Mouse (Mus musculus) intestine, embryonic 15.5 days (tissue): ENCODE measurements around the gene Zfp874a. TPM values are rescaled to one million over a fixed set of nuclear protein-coding genes. Genes with fewer than 3 reads are reported as not detected.
"Not testable (repeated sequence)": the region's sequence is repeated elsewhere in the genome, so short reads cannot be mapped to it uniquely, and the experiment has no call there.

Source experiments
- ATAC-seq: fragments of 200-750 bp; cut with Nextera tagmentation; 2 replicates; pipeline ENCODE4 v1.8.0; 2017; ENCODE audit warnings: moderate TSS enrichment, moderate library complexity
- H3K27ac ChIP-seq: fragments of 300-500 bp; sonication (generic); 2 replicates; pipeline ENCODE4 v1.5.1; 2015; ENCODE audit warnings: mild to moderate bottlenecking, inconsistent platforms
- H3K27me3 ChIP-seq: fragments of 300-500 bp; sonication (generic); replicated peaks from 2 replicates; pipeline ENCODE4 v1.6.1; 2015; ENCODE audit warnings: inconsistent platforms
- H3K36me3 ChIP-seq: fragments of 300-500 bp; sonication (generic); 2 replicates; pipeline ENCODE4 v1.6.1; 2015; ENCODE audit warnings: inconsistent platforms
- H3K4me1 ChIP-seq: fragments of 300-500 bp; sonication (generic); replicated peaks from 2 replicates; pipeline ENCODE4 v1.6.1; 2015; ENCODE audit warnings: inconsistent platforms
- H3K4me2 ChIP-seq: fragments of 300-500 bp; sonication (generic); replicated peaks from 2 replicates; pipeline ENCODE4 v1.6.1; 2015; ENCODE audit warnings: mild to moderate bottlenecking, inconsistent platforms
- H3K4me3 ChIP-seq: fragments of 300-500 bp; sonication (generic); replicated peaks from 2 replicates; pipeline ENCODE4 v1.5.1; 2015; ENCODE audit warnings: inconsistent platforms
- H3K9ac ChIP-seq: fragments of 300-500 bp; sonication (generic); 2 replicates; pipeline ENCODE4 v1.6.1; 2015; ENCODE audit warnings: inconsistent platforms
- H3K9me3 ChIP-seq: fragments of 300-500 bp; sonication (generic); 2 replicates; pipeline ENCODE4 v1.6.1; 2016; ENCODE audit warnings: inconsistent platforms
- WGBS: fragments of 180-500 bp; shearing (Covaris S2); methylation state at CpG from one replicate; pipeline ENCODE4 v1.1.7; 2015; 5-methylcytosine and 5-hydroxymethylcytosine counted together
- polyA plus RNA-seq: library from polyadenylated mRNA; unstranded; fragments of >200 nt; fragmentation: Nextera tagmentation; extraction: Ambion mirVana; gene quantifications from 2 replicates; pipeline ENCODE4 v1.2.1, GENCODE M21; 2015

Zfp874a gene
- polyA plus RNA-seq, 1 experiment from 2014 or later: 8.2 TPM

DNA sequence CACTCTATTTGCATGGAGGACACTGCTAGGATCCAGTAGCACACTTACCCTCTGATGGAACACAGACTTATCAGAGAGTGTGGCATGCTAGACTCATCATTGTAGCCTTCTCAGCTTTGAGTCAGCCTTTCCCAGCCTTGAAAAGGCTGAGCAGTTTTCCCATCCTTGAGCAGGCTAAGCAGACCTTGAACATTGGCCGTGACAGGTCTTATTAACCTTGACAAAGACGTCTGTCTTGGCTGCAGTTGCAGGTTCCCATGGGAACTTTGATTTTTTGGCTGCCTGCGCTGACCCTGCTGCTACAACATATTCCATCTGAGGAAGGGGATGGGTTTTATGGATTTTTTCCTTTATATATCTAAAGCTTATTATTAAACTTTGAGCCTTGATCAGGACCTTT is 23.3 kb downstream of the Zfp874a start:
- no peaks in the 10 kb centered on the region for H3K4me1 ChIP-seq
- ATAC-seq: no peak
- 82% methylated on average over 3 of the region's 3 CpGs for WGBS
- H3K27me3 ChIP-seq: no peaks in the 10 kb centered on the region
- no peaks in the 10 kb centered on the region for H3K9me3 ChIP-seq
- H3K4me2 ChIP-seq: no peak overlapping the region
- no peak overlapping the region for H3K27ac ChIP-seq
- H3K36me3 ChIP-seq: no peaks in the 10 kb centered on the region
- H3K4me3 ChIP-seq: no peak overlapping the region
- no peak overlapping the region for H3K9ac ChIP-seq

DNA sequence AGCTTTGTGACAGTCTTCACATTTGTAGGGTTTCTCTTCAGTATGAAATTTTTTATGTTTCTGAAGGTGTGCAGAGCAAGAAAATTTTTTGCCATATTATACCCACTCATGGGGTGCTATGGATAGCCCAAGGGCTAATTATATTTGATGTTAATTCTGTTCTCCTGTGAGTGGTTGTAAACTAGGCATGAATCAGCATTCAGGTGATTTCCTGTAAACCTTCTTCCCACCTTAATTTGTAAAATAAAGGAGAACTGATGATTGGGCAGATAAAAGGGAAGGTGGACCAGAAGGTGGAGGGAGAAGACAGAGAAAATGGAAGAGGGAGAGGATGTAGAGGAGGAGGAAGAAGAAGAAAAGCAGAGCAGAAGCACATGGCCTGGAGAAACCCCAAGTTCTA is 25.7 kb downstream of the Zfp874a start:
- H3K9ac ChIP-seq, H3K4me1 ChIP-seq, H3K27ac ChIP-seq, H3K4me3 ChIP-seq, ATAC-seq, H3K27me3 ChIP-seq, H3K4me2 ChIP-seq, H3K9me3 ChIP-seq, H3K36me3 ChIP-seq: not testable (repeated sequence)

- not testable (repeated sequence) for H3K9me3 ChIP-seq, H3K27me3 ChIP-seq, H3K4me2 ChIP-seq, H3K27ac ChIP-seq, H3K9ac ChIP-seq, ATAC-seq, H3K36me3 ChIP-seq, H3K4me3 ChIP-seq, H3K4me1 ChIP-seq
- 95% methylated on average over 2 of the region's 2 CpGs for WGBS
These were observed 28.9 kb downstream of the Zfp874a start for GRCm38 (mm10) chr13:67422532-67422931.

GRCm38 (mm10) chr13:67421207-67421857 is 30.1 kb downstream of the Zfp874a start, which contains the start of gene Zfp459:
Zfp459 (minus strand) TSS chr13:67421418.
- no peaks in the 10 kb centered on the region for H3K9me3 ChIP-seq
- peak; percentile 96 for ATAC-seq

GRCm38 (mm10) chr13:67420558-67421206 is 30.7 kb downstream of the Zfp874a start:
- Histone ChIP-seq H3K27me3 (no peaks in the 10 kb centered on the region), H3K4me1 (no peaks in the 10 kb centered on the region), H3K36me3 (no peaks in the 10 kb centered on the region), H3K4me2 (peak overlapping the region; percentile 80), H3K4me3 (peak overlapping the region; percentile 52), H3K27ac (no peak overlapping the region), H3K9ac (peak overlapping the region; percentile 48), H3K9me3 (no peaks in the 10 kb centered on the region)
- WGBS: 28% methylated on average over 11 of the region's 11 CpGs
- peak; percentile 80 for ATAC-seq

More at GRCm38 (mm10) chr13:67421207-67421857, 30.1 kb downstream of the Zfp874a start, which contains the start of gene Zfp459:
- WGBS: 3% methylated on average over 22 of the region's 22 CpGs
- Histone ChIP-seq H3K9ac (peak within 1 kb of the TSS; percentile 48), H3K4me2 (peak within 1 kb of the TSS; percentile 80), H3K27me3 (no peaks in the 10 kb centered on the region), H3K4me1 (no peaks in the 10 kb centered on the region), H3K27ac (no peak within 1 kb of the TSS), H3K36me3 (no peaks in the 10 kb centered on the region), H3K4me3 (peak within 1 kb of the TSS; percentile 52)

GRCm38 (mm10) chr13:67416811-67417210 is 34.6 kb downstream of the Zfp874a start:
- no peak overlapping the region for H3K27ac ChIP-seq
- H3K36me3 ChIP-seq: no peaks in the 10 kb centered on the region
- H3K27me3 ChIP-seq: no peaks in the 10 kb centered on the region
- no peaks in the 10 kb centered on the region for H3K4me1 ChIP-seq
- 90% methylated on average over 3 of the region's 3 CpGs for WGBS
- no peak overlapping the region for H3K4me2 ChIP-seq
- H3K9ac ChIP-seq: no peak overlapping the region
- H3K4me3 ChIP-seq: no peak overlapping the region
- no peaks in the 10 kb centered on the region for H3K9me3 ChIP-seq
- no peak for ATAC-seq

DNA sequence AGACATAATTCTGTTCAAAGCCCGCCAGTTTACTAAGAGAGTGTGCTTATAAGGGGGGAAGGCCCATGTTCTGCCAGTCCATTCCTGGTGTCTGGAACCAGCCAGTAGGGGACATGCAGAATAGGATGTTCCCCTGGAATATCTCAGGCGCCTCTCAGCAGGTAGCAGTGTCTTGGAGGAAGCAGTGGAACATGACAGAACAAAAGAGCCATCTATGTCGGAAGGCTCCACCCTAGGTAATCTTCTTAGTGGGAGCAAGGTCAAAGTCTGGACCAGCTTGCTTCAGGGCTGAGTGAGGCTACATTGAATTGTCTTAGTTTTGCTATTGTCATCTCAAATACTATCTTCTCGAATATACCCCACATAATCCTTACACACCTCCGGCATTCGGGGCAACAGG is 35.7 kb downstream of the Zfp874a start:
- Histone ChIP-seq H3K4me3 (no peak overlapping the region), H3K9ac (no peak overlapping the region), H3K27ac (no peak overlapping the region), H3K36me3 (no peaks in the 10 kb centered on the region), H3K4me2 (no peak overlapping the region), H3K4me1 (no peaks in the 10 kb centered on the region), H3K9me3 (no peaks in the 10 kb centered on the region), H3K27me3 (no peaks in the 10 kb centered on the region)
- WGBS: 83% methylated on average over 6 of the region's 6 CpGs
- peak; percentile 41; the same call in 1 of the 2 replicates for ATAC-seq

DNA sequence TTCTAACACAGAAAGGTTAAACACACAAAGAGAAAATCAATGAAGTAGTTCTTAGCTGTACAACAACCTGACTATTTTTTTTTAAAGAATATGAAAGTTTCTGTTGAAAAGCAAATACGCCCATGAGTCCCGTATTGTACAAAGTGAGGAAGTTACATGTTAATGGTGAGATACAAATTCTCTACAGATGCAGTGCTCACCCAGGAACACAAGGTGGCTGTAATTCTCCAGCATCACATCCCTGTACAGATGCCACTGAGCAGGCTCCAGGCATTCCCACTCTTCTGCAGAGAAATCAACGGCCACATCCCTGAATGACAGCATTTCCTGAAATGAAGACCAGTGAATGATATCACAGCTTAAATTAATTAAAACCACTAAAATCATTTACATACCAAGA is 37.8 kb downstream of the Zfp874a start:
- not testable (repeated sequence) for H3K27ac ChIP-seq, ATAC-seq, H3K36me3 ChIP-seq, H3K4me1 ChIP-seq, H3K4me3 ChIP-seq, H3K9me3 ChIP-seq, H3K27me3 ChIP-seq, H3K9ac ChIP-seq, H3K4me2 ChIP-seq
- WGBS: 72% methylated on average over 3 of the region's 3 CpGs

DNA sequence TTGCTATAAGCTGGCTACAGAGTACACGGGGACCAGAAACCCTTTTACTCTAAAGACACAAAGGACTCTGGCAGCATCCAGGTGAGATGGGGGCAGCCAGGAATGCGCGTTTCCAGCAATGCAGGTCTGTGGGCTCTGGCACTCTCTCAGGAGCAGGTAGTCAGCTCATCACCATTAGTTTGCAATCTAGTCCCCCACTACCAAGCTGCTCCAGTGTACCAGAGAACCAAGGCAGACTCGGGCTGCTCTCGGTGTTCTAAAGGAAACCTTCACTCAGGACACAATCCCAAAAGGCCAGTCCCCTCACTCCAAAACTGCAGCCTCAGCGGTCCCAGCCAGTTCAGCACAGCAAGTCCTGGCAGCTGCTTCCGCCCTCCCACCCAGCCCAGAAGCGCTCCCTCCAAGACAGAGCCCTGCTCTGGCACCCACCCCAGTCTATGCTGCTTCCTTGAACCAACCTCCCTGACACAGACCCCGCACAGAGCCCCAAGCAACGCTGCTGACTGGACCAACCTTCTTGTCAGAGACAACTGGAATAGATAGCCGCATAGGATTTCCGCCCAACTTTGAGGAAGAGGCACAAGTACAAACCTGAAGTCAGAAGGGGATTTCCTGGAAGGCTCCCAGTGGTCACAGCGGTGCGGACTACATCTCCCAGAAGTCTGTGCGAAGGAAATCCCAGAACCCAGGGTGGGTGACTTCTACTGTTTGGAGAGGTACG is 52.1 kb downstream of the Zfp874a start, which contains the start of gene Zfp429:
Zfp429 (minus strand) TSS at position 637 of the 721 bp plus-strand sequence.
- H3K4me1 ChIP-seq, H3K27me3 ChIP-seq, H3K9me3 ChIP-seq, H3K36me3 ChIP-seq: not testable (repeated sequence)
- H3K4me3 ChIP-seq: peak within 1 kb of the TSS; percentile 48
- H3K27ac ChIP-seq: peak within 1 kb of the TSS; percentile 34; the same call in 1 of the 2 replicates
- ATAC-seq: peak; percentile 98
- H3K9ac ChIP-seq: peak within 1 kb of the TSS; percentile 49
- 2% methylated on average over 16 of the region's 16 CpGs for WGBS
- H3K4me2 ChIP-seq: peak within 1 kb of the TSS; percentile 52

GRCm38 (mm10) chr13:67376255-67376654 is 75.2 kb downstream of the Zfp874a start:
- not testable (repeated sequence) for H3K4me3 ChIP-seq, H3K27ac ChIP-seq, H3K36me3 ChIP-seq, H3K4me1 ChIP-seq, H3K9ac ChIP-seq, H3K9me3 ChIP-seq, H3K4me2 ChIP-seq, H3K27me3 ChIP-seq
- ATAC-seq: peak; percentile 32; the same call in 1 of the 2 replicates
- 76% methylated on average over 3 of the region's 3 CpGs for WGBS

- 21% methylated on average over 15 of the region's 15 CpGs for WGBS
- peak; percentile 99 for ATAC-seq
These were observed 76.1 kb downstream of the Zfp874a start, which contains the start of the genes Gm28041 and Zfp456 for GRCm38 (mm10) chr13:67375050-67375911. Gm28041 (minus strand) TSS chr13:67375733. Zfp456 (minus strand) TSS chr13:67375810.

More at GRCm38 (mm10) chr13:67375050-67375911, 76.1 kb downstream of the Zfp874a start, which contains the start of the genes Gm28041 and Zfp456:
- not testable (repeated sequence) for H3K36me3 ChIP-seq, H3K27me3 ChIP-seq, H3K9me3 ChIP-seq, H3K4me1 ChIP-seq, H3K27ac ChIP-seq
- Histone ChIP-seq H3K9ac (peak within 1 kb of the TSS; percentile 36), H3K4me2 (peak within 1 kb of the TSS; percentile 60), H3K4me3 (peak within 1 kb of the TSS; percentile 46)
